Mouse (Mus musculus) natural killer cell, adult 2 months (primary cell): ENCODE measurements around the gene Scgb1c1.

Source experiments
- DNase-seq, 2 experiments: peaks; one replicate each; pipeline ENCODE4 v3.0.0; 2022; ENCODE audit warnings: low spot score in 2 of 2

Gene Scgb1c1

GRCm38 (mm10) chr7:140844905-140845665, at the start of gene Scgb1c1:
TSS of gene Scgb1c1 (plus strand) at chr7:140845547.
- DNase-seq: peak; percentile 82 to 90

DNA sequence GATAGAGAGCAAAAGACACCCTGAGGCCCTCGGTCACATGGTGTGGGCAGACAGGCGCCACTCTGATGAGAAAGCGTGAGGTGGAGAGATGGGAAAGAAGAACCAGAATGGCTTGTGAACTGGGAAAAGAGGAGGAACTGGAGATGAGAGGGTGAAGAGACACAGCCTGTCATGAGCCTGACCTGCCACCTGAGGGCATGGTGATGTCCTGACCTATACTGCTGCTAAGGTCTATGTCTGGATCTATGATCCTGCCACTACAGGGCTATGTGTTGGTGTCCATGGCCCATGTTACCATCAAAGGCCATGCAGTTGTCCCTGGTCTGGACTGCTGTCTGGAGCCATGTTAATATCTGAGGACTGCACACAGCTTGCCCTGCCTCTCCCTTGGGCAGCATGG, 47.7 kb upstream of the Scgb1c1 start:
- no peak for DNase-seq

DNA sequence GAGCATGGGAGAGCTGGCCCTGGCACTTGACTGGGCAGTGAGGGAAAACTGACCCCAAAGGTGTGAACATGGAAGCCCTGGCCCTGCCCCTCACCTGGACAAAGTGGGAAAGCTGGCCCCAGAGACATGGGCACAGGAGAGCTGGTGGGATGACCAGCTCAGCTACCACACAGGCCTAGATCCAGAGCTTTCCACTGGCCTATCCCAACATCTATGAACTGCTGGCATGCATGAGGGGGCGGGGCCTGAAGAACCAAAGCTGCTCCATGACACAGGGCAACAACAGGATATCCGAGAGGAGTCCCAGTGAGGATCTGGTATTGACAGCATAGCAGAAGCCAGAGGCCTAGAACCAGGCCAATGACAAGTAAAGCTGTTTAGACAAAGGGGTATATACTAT, 47.1 kb upstream of the Scgb1c1 start:
- DNase-seq: no peak

DNA sequence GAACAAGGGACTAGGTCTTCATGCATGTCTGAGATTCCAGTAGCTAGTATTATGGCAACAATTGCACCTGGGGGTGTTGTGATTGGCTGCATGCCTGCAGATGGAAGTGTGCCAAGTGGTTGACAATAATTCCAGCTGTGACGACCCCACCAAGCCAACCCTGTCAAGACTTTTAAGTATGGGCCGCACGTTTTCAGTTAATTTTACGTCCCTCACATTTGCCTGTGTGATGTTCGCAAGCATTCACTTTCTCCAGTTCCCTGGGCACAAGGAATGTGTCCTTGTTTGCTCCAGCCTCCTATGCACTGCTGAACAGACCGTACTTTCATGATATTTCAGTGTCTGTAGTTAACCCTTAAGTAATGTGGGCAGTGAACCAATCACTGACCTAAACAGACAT, 42.7 kb upstream of the Scgb1c1 start:
- DNase-seq: no peak

DNA sequence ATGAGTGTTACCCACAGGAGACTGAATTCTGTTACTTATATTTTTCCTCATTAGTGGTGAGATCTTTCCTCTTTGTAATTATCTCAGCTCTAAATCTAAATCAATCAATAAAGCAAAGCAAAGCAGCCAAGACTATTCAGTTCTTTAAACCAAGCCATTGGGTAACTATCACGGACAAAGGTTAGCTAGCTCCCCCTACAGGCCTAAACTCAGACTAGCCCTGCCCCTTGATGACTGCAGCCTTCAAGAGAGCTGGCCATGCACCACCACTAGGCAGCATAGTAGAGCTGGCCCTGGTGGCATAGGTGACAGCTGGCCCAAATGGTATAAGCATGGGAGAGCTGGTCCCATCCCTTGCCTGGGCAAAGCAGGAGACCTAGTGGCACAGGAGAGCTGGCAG, 39.6 kb upstream of the Scgb1c1 start:
- peak in 1 of 2 experiments; percentile 14 for DNase-seq

DNA sequence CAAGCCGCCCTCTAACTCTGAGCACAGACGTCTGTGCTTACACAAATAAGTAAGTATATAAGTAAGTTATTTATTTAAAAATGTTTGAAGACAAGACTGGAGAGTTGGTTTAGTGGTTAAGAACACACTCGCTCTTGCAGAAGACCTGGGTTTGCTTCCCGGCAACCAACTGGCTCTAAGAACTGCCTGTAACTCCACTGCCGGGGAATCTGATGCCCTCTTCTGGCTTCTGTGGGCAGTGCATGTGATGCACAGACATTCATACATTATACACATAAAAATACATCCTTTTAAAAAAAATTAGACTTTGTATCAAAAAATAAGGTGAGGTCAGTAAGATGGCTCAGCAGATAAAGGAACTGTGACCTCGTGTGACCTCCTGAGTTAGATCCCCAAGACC, 34.9 kb upstream of the Scgb1c1 start:
- DNase-seq: no peak

- no peak for DNase-seq
Measured at GRCm38 (mm10) chr7:140811714-140812113, 33.6 kb upstream of the Scgb1c1 start.

- no peak for DNase-seq
Measured at GRCm38 (mm10) chr7:140812850-140813249, 32.5 kb upstream of the Scgb1c1 start.

GRCm38 (mm10) chr7:140820173-140820572, 25.2 kb upstream of the Scgb1c1 start:
- no peak for DNase-seq

DNA sequence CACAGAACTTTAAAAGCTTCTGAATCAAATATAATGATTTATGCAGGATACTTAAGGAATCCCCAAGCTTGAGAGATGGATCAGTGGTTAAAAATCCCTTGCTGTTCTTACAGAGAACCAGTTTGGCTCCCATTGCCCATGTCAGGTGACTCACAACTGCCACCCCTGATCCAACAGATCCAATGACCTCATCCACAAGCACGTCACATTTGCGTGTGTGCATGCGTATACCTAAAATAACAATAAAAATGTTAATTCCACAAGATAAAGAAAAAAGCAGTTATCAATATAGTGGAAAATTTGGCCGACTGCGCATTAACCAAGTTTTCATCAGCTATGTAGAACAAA, 24.1 kb upstream of the Scgb1c1 start:
- DNase-seq: no peak

- no peak for DNase-seq
Measured at GRCm38 (mm10) chr7:140821653-140822329, 23.6 kb upstream of the Scgb1c1 start, which contains the start of gene Zfp941. TSS of gene Zfp941 (minus strand) at chr7:140822178.

- no peak for DNase-seq
Measured at GRCm38 (mm10) chr7:140822731-140823130, 22.6 kb upstream of the Scgb1c1 start.

DNA sequence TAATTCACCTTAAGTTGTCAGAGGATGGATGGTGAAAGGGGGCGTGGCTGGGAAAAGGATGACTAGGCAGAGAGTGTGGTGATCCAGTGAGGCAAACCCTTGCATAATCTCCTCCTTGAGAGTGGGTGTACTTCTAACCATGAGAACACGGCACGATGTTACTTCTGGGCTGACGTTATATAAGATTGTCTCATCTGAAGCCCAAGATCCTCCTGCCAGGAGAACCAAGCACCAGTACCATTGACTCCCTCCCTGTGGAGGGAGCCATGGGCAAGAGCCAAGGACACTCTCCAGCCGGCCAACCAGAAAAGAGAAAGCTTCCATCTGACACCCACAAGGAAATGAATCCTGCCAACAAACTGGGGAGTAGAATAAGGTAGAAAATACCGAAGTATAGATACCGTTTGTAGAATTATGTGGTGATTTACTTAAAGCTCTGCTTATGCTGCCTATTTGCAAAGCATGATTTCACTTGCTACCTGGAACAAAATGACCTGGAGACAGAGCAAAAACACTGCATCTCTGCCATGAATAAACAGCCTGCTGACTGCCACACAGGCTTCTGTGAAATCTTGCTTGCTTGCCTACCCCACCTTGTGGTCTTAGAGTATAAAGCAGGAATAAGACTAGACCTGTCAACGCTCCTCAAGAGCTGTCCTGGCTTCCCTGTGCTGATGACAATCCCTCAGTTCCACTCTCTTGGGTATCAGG, 17.0 kb upstream of the Scgb1c1 start:
- DNase-seq: no peak

DNA sequence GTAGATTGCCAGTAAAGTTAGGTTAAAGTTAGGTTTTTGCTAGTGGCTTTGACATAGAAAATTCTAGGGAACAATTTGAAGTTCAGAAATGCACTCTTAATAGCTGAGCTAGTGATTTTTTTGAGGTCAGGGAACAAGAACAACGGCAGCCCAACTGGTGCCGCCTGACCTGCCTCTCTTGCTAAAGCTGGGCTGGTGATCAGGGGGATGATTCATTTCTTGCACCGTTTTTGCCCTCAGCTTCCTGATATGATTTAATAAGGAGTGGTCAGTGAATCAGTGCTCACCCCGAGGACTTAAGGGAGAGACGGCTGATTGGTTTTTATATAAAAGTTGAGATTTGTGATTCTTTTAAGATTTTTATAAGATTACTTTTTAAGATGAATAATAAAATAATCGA, 13.9 kb upstream of the Scgb1c1 start:
- DNase-seq: no peak

DNA sequence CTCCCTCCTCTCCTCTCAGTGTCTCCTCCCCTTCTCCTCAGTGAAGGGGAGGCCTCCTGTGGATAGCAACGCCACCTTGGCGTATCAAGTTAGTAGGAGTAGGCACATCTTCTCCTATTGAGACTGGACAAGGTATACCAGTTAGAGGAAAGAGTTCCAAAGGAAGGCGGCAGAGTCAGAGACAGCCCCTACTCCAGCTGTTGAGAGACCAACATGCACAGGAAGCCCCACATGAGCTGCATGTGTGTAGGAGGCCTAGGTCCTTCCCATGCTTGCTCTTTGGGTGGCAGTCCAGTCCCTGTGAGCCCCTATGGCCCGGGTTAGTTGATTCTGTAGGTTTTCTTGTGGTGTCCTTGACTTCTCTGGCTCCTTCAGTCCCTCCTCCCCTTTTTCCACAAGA, 12.0 kb upstream of the Scgb1c1 start:
- DNase-seq: no peak

DNA sequence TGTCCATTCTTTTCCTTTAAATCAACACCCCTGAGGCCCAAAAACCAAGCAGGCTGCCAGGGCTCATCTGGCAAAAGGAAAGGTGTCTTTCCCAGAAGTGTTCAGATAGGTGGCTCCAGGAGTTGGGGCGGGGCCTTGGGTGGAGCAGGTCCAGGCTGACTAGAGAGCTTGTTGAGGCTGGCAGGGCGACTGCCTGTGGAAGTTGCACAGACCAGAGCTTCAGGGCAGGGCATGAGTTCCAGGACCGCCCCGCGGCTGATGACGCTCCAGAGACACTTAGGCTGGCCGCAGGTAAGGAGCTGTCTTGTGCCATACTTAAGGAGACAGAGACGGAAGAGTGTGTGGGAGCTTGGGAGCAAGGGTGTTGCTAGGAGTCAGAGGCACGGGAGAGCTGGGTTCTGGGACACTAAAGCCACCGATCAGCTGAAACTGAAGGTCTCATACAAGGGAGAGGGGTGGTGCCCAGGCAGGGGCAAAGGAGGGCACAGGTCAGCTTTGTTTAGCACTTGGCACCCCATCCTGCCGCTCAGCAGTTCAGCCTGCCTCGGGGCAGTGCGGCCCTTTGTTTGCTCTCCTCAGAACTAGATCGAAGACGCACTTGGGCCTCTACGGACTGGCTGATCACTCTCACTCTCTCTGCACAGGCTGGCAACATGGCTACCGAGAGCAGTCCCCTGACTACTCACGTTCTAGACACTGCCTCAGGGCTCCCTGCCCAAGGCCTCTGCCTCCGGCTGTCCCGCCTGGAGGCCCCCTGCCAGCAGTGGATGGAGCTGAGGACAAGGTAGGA, 10.2 kb upstream of the Scgb1c1 start, which contains the start of gene Urah:
Gene Urah (plus strand): TSS at position 51 of the 790 bp plus-strand sequence.
- no peak for DNase-seq

DNA sequence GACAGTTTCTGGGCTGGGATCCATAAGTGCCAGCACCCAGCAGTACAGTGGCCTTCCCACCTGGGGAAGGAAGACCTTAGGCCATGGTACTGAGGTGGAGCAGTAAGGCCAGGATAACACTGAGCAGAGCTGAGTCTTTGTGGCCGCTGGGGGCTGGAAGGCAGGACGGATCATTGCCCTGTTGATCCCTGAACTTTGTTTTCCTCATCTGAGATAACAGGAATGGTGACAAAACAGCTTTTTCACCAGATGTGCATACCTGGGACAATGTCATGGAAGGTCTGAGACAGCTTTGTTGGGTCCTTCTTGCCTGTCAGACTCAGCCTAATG, 9.6 kb upstream of the Scgb1c1 start:
- no peak for DNase-seq

GRCm38 (mm10) chr7:140836243-140837115, 8.9 kb upstream of the Scgb1c1 start:
- no peak for DNase-seq

GRCm38 (mm10) chr7:140839556-140839955, 5.8 kb upstream of the Scgb1c1 start:
- no peak for DNase-seq

GRCm38 (mm10) chr7:140840750-140841735, 4.3 kb upstream of the Scgb1c1 start:
- DNase-seq: no peak
